Mouse (Mus musculus) forebrain, postnatal 0 days (tissue): ENCODE measurements around the gene Lamc2. TPM values are rescaled to one million over a fixed set of nuclear protein-coding genes. Genes with fewer than 3 reads are reported as not detected.

Experiments used
- ATAC-seq: fragments of 200-750 bp; cut with Nextera tagmentation; 2 replicates; pipeline ENCODE4 v1.8.0; 2017; ENCODE audit warnings: mild to moderate bottlenecking, moderate library complexity
- DNase-seq: peaks from one replicate; pipeline ENCODE4 v3.0.0-alpha.2; 2015
- H3K27ac ChIP-seq: fragments of 300-500 bp; sonication (generic); 2 replicates; pipeline ENCODE4 v1.5.1; 2014; ENCODE audit warnings: low read depth, mild to moderate bottlenecking, antibody characterized with exemption, low read length, moderate library complexity, mixed read lengths
- H3K27me3 ChIP-seq: fragments of 300-500 bp; sonication (generic); 2 replicates; pipeline ENCODE4 v1.6.1; 2014; ENCODE audit warnings: mild to moderate bottlenecking, low read length, mixed read lengths; ENCODE audit not compliant: insufficient read depth
- H3K36me3 ChIP-seq: fragments of 300-500 bp; sonication (generic); 2 replicates; pipeline ENCODE4 v1.6.1; 2014; ENCODE audit warnings: mild to moderate bottlenecking, moderate library complexity; ENCODE audit not compliant: insufficient read depth
- H3K4me1 ChIP-seq: fragments of 300-500 bp; sonication (generic); 2 replicates; pipeline ENCODE4 v1.6.1; 2014; ENCODE audit warnings: antibody characterized with exemption; ENCODE audit not compliant: insufficient read depth
- H3K4me2 ChIP-seq: fragments of 300-500 bp; sonication (generic); 2 replicates; pipeline ENCODE4 v1.6.1; 2014; ENCODE audit warnings: low read depth, mild to moderate bottlenecking, moderate library complexity
- H3K4me3 ChIP-seq: fragments of 300-500 bp; sonication (generic); 2 replicates; pipeline ENCODE4 v1.5.1; 2014; ENCODE audit warnings: low read depth, low read length, mixed read lengths
- H3K9ac ChIP-seq: fragments of 300-500 bp; sonication (generic); 2 replicates; pipeline ENCODE4 v1.6.1; 2014; ENCODE audit warnings: mild to moderate bottlenecking
- H3K9me3 ChIP-seq: fragments of 300-500 bp; sonication (generic); 2 replicates; pipeline ENCODE4 v1.6.1; 2016; ENCODE audit warnings: low read length
- CTCF ChIP-seq: sonication (generic); IDR thresholded peaks from 2 replicates; pipeline ENCODE4 v1.5.1; 2016; ENCODE audit warnings: antibody characterized with exemption, control low read depth, low read depth
- WGBS: fragments of 180-500 bp; shearing (Covaris S2); extraction: QIAGEN DNeasy Blood & Tissue Kit; methylation state at CpG from one replicate; pipeline ENCODE4 v1.1.7; 2014; 5-methylcytosine and 5-hydroxymethylcytosine counted together
- polyA plus RNA-seq: library from polyadenylated mRNA; unstranded; fragments of >200 nt; fragmentation: Nextera tagmentation; extraction: Ambion mirVana; gene quantifications from 2 replicates; pipeline ENCODE4 v1.2.1, GENCODE M21; 2015
- total RNA-seq: library from RNA; depleted of rRNA; stranded (reverse); fragments of >200 nt; gene quantifications from 2 replicates; pipeline ENCODE4 v1.2.3, GENCODE M21; 2014

Lamc2 gene
- total and polyA plus RNA-seq, 2 experiments from 2014 or later, result 4.4 to 5.8 TPM

DNA sequence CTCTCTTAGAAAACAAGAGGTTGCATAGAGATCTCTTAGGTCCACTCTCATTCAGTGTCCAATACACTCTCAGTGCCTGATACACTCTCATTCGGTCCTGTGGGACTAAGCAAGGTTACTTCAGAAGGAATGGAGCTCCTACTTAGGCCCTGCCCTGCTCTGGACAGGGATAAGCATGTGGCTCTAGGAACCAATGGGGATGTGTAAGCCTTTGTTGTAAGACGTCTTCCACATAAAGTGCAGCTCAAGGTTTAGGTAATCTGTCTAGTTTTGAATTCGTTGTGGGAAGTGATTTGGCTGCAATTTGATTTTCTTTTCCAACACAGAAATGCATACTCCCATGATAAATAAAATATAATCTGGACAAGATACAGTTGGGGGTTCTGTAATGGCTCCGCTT, 6.1 kb downstream of the Lamc2 start:
- Histone ChIP-seq H3K27me3 (peaks cover 5% of the 10 kb centered on the region), H3K4me2 (no peak overlapping the region), H3K27ac (no peak overlapping the region), H3K9me3 (no peaks in the 10 kb centered on the region), H3K4me1 (no peaks in the 10 kb centered on the region), H3K36me3 (no peaks in the 10 kb centered on the region), H3K4me3 (no peak overlapping the region), H3K9ac (no peak overlapping the region)
- no peak for TF ChIP-seq CTCF
- DNase-seq (no peak), ATAC-seq (no peak)
- WGBS, result 67% methylated on average over 4 of the region's 4 CpGs

DNA sequence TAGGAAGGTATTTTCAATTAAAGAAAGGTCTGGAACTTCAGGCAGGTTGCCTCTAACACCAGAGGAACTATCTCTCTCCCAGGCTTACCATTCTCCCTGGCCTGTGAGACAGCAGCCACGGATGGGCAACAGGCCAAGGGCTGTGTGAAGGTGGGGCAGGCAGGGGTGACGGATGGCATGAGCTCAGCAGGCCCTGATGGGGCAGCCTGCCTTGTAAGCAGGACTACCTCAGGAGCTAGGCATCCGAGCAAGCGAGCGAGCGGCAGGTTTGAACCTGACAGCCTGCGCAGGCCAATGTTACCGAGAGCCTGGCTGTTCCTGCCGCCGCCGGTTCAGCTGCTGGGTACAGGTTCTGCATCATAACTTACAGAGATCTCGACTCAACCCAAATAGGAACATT, 11.4 kb downstream of the Lamc2 start:
- Histone ChIP-seq H3K4me2 (no peak overlapping the region), H3K36me3 (no peaks in the 10 kb centered on the region), H3K4me1 (no peaks in the 10 kb centered on the region), H3K4me3 (no peak overlapping the region), H3K27me3 (no peaks in the 10 kb centered on the region), H3K9ac (no peak overlapping the region), H3K27ac (no peak overlapping the region), H3K9me3 (no peaks in the 10 kb centered on the region)
- DNase-seq (no peak), ATAC-seq (no peak)
- 59% methylated on average over 12 of the region's 12 CpGs for WGBS
- no peak for TF ChIP-seq CTCF

DNA sequence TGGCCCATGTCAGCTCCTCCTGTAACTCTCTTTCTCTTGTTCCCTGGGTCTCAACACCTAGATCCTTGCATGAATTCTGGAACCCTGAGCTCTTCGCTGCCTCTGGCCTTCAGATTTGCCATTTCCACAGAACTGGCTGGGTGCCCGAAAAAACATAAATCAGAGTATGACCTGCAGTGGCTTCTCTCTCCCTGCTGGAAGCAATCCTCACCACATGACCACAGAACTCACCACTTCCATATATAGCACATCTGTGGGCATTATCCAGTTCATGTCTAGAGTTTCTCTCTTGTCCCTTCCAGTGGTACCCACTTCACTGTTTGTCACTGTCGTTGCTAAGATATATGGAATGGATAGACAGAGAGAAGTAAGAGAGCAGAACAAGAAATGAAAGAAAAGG, 13.0 kb downstream of the Lamc2 start:
- WGBS, result 83% methylated on average over 3 of the region's 3 CpGs
- Histone ChIP-seq H3K27ac (no peak overlapping the region), H3K4me3 (no peak overlapping the region), H3K27me3 (no peaks in the 10 kb centered on the region), H3K9me3 (no peaks in the 10 kb centered on the region), H3K4me1 (no peaks in the 10 kb centered on the region), H3K36me3 (no peaks in the 10 kb centered on the region), H3K4me2 (no peak overlapping the region), H3K9ac (no peak overlapping the region)
- no peak for TF ChIP-seq CTCF
- no peak for DNase-seq
- no peak for ATAC-seq

DNA sequence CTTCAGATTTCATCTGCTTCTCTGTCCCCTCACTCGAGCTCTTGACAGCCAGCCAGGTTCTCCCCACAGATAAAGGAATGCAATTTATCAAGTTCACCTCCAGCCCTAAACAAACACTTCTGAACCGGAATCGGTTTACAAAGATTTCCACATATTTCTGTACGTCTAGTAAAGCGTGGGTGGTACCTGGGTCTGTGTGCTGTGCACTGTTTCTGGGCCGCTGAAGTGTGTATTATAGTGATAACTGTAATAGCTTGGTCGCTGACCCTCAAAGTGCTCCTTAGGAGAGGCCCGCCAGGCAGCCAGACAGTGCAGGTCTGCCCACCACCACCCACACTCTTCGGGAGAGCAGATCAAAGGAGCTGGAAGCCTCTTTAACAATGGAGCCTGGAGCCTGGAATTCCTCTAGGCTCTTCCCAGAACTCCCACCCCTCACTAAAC, 13.9 kb downstream of the Lamc2 start:
- ATAC-seq, result no peak

DNA sequence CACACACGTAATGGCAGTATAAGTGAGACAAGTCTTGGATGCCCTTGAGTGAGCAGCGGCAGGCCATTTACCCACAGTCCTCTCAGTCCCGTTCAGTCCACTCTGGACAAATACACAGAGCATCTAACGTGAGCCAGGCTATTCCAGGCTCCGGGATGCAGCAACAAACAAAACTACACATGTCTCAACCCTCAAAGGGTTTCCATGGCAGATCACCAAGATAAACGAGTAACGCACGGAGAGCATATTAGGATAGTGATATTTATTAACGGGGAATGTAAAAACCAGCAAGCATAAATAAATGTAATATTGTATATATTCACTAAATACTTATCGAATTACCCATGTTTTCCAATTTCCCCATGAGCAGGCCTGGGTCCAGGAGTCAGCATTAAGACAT, 15.2 kb downstream of the Lamc2 start:
- H3K4me1 ChIP-seq, result no peaks in the 10 kb centered on the region
- no peak overlapping the region for H3K4me3 ChIP-seq
- no peak for TF ChIP-seq CTCF
- H3K9me3 ChIP-seq, result no peaks in the 10 kb centered on the region
- no peaks in the 10 kb centered on the region for H3K27me3 ChIP-seq
- H3K9ac ChIP-seq, result no peak overlapping the region
- no peak overlapping the region for H3K27ac ChIP-seq
- ATAC-seq (no peak), DNase-seq (no peak)
- WGBS, result 75% methylated on average over 10 of the region's 10 CpGs
- no peaks in the 10 kb centered on the region for H3K36me3 ChIP-seq
- H3K4me2 ChIP-seq, result no peak overlapping the region

More for the DNA sequence above, 13.9 kb downstream of the Lamc2 start:
- H3K4me3 ChIP-seq, result no peak overlapping the region
- no peaks in the 10 kb centered on the region for H3K9me3 ChIP-seq
- WGBS, result 34% methylated on average over 9 of the region's 9 CpGs
- H3K27ac ChIP-seq, result no peak overlapping the region
- H3K4me1 ChIP-seq, result no peaks in the 10 kb centered on the region
- no peak overlapping the region for H3K4me2 ChIP-seq
- no peak for TF ChIP-seq CTCF
- H3K9ac ChIP-seq, result no peak overlapping the region
- H3K27me3 ChIP-seq, result no peaks in the 10 kb centered on the region
- DNase-seq, result no peak
- no peaks in the 10 kb centered on the region for H3K36me3 ChIP-seq

DNA sequence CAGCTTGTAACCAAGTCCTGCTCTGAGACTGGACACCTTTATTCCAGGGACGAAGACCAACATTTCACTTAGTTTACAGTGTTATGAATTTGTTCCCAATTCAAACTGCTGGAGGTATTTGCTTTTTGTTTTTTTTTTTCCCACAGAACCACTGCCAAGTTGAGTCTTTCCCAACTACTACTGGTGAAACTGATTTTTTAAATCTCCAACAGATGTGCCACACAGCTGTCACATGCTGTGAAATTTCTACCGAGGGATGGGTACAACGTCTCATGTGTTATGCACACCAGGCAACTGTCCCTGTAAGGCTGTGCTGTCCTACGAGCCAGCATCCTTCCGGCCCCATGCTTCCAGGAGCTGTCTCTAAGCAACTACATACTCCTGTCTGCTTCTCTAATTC, 18.0 kb downstream of the Lamc2 start:
- 75% methylated on average over 5 of the region's 5 CpGs for WGBS
- H3K27me3 ChIP-seq, result no peaks in the 10 kb centered on the region
- no peak overlapping the region for H3K4me3 ChIP-seq
- H3K9ac ChIP-seq, result no peak overlapping the region
- no peaks in the 10 kb centered on the region for H3K4me1 ChIP-seq
- ATAC-seq, result peak; percentile 12; the same call in 1 of the 2 replicates
- H3K36me3 ChIP-seq, result no peaks in the 10 kb centered on the region
- no peak for DNase-seq
- no peak for TF ChIP-seq CTCF
- no peak overlapping the region for H3K4me2 ChIP-seq
- no peaks in the 10 kb centered on the region for H3K9me3 ChIP-seq
- H3K27ac ChIP-seq, result no peak overlapping the region

DNA sequence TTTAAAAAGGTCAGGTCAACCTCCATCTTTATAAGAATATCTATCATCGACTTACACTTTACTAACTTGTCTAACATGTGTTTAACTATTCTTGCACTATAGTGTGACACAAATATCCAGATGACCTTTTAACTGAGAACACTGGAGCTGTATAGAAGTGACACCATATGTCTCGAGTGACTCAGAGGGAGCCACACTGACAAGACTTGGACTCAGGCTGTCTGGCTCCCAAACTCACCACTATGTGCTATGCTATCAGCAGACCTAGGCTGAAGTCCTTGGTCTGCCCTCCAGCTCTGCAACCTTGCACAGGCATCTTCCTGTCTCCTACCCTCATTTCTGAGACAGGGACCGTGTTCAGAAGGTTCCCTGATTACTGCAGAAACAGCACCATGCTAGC, 22.4 kb downstream of the Lamc2 start:
- H3K4me3 ChIP-seq, result no peak overlapping the region
- no peak for TF ChIP-seq CTCF
- no peaks in the 10 kb centered on the region for H3K9me3 ChIP-seq
- H3K27me3 ChIP-seq, result no peaks in the 10 kb centered on the region
- no peaks in the 10 kb centered on the region for H3K4me1 ChIP-seq
- no peak overlapping the region for H3K9ac ChIP-seq
- H3K36me3 ChIP-seq, result no peaks in the 10 kb centered on the region
- WGBS, result 83% methylated on average over 3 of the region's 3 CpGs
- DNase-seq (no peak), ATAC-seq (no peak)
- H3K4me2 ChIP-seq, result no peak overlapping the region
- H3K27ac ChIP-seq, result no peak overlapping the region

DNA sequence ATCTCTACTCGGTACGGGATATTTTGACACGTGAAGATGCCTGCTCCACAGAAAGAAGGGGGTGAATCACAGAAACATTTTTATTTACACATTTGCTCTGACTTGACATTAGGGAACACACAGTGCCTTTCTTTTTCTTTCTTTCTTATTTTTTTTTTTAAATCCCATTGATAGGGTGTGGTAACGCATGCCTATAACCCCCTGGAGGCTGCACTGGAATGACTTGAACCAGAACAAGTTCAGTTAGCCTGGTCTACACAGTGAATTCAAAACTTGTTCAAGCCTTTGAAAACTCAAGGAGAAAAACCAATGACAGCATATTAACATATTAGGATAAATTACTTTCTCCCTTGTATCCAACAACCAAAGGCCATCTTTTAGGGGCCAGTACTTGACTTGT, 27.1 kb downstream of the Lamc2 start:
- H3K27ac ChIP-seq, result no peak overlapping the region
- H3K36me3 ChIP-seq, result no peaks in the 10 kb centered on the region
- H3K9me3 ChIP-seq, result no peaks in the 10 kb centered on the region
- no peak overlapping the region for H3K4me3 ChIP-seq
- DNase-seq (no peak), ATAC-seq (no peak)
- no peak overlapping the region for H3K9ac ChIP-seq
- no peaks in the 10 kb centered on the region for H3K27me3 ChIP-seq
- 84% methylated on average over 4 of the region's 4 CpGs for WGBS
- H3K4me2 ChIP-seq, result no peak overlapping the region
- no peaks in the 10 kb centered on the region for H3K4me1 ChIP-seq
- TF ChIP-seq CTCF, result no peak
